Mouse (Mus musculus): ENCODE results near the gene Fyb2.
"Not testable (repeated sequence)": the region's sequence is repeated elsewhere in the genome, so short reads cannot be mapped to it uniquely, and the experiment has no call there.

Fyb2 gene

GRCm38 (mm10) chr4:105001736-105002135, 88.5 kb downstream of the Fyb2 start:
- Histone ChIP-seq H3K36me3 (ENCODE audit: insufficient read depth, low read length) (no peaks in the 10 kb centered on the region), H3K4me1 (replicated peaks; ENCODE audit: low read depth, low read length) (no peaks in the 10 kb centered on the region), H3K27me3 (ENCODE audit: insufficient read depth, low read length) (no peaks in the 10 kb centered on the region), H3K4me3 (replicated peaks; ENCODE audit: low read length) (no peak overlapping the region), H3K9me3 (ENCODE audit: low read length) (peaks cover 10% of the 10 kb centered on the region)
- TF ChIP-seq POU5F1 (IDR thresholded peaks at IDR 0.05; ENCODE audit: borderline replicate concordance, low read length) (no peak), CTCF (conservative IDR thresholded peaks at IDR 0.05; ENCODE audit: low read length) (no peak), NANOG (IDR thresholded peaks at IDR 0.05; ENCODE audit: borderline replicate concordance, low read length) (no peak)

GRCm38 (mm10) chr4:105004135-105004534, 90.9 kb downstream of the Fyb2 start:
- Histone ChIP-seq H3K27me3 (ENCODE audit: insufficient read depth, low read length) (no peaks in the 10 kb centered on the region), H3K9me3 (ENCODE audit: low read length) (peaks cover 15% of the 10 kb centered on the region), H3K4me1 (replicated peaks; ENCODE audit: low read depth, low read length) (no peaks in the 10 kb centered on the region), H3K36me3 (ENCODE audit: insufficient read depth, low read length) (no peaks in the 10 kb centered on the region), H3K4me3 (replicated peaks; ENCODE audit: low read length) (no peak overlapping the region)
- TF ChIP-seq POU5F1 (IDR thresholded peaks at IDR 0.05; ENCODE audit: borderline replicate concordance, low read length), result no peak
- no peak for TF ChIP-seq NANOG (IDR thresholded peaks at IDR 0.05; ENCODE audit: borderline replicate concordance, low read length)
- TF ChIP-seq CTCF (conservative IDR thresholded peaks at IDR 0.05; ENCODE audit: low read length), result no peak

- peaks cover 15% of the 10 kb centered on the region for H3K9me3 ChIP-seq (ENCODE audit: low read length)
- not testable (repeated sequence) for H3K27me3 ChIP-seq (ENCODE audit: insufficient read depth, low read length); H3K4me3 ChIP-seq (replicated peaks; ENCODE audit: low read length); H3K4me1 ChIP-seq (replicated peaks; ENCODE audit: low read depth, low read length); H3K36me3 ChIP-seq (ENCODE audit: insufficient read depth, low read length)
- peak; percentile 62 for TF ChIP-seq CTCF (conservative IDR thresholded peaks at IDR 0.05; ENCODE audit: low read length)
Measured at GRCm38 (mm10) chr4:105004649-105005048, 91.4 kb downstream of the Fyb2 start.

- Histone ChIP-seq H3K36me3 (ENCODE audit: insufficient read depth, low read length) (no peaks in the 10 kb centered on the region), H3K9me3 (ENCODE audit: low read length) (peaks cover 15% of the 10 kb centered on the region), H3K4me1 (replicated peaks; ENCODE audit: low read depth, low read length) (no peaks in the 10 kb centered on the region), H3K4me3 (replicated peaks; ENCODE audit: low read length) (no peak overlapping the region), H3K27me3 (ENCODE audit: insufficient read depth, low read length) (no peaks in the 10 kb centered on the region)
- TF ChIP-seq NANOG (IDR thresholded peaks at IDR 0.05; ENCODE audit: borderline replicate concordance, low read length) (no peak), POU5F1 (IDR thresholded peaks at IDR 0.05; ENCODE audit: borderline replicate concordance, low read length) (no peak)
Measured at GRCm38 (mm10) chr4:105007360-105008018, 94.2 kb downstream of the Fyb2 start.

GRCm38 (mm10) chr4:105013718-105014117, 100.5 kb downstream of the Fyb2 start:
- Histone ChIP-seq H3K27me3 (ENCODE audit: insufficient read depth, low read length) (no peaks in the 10 kb centered on the region), H3K4me3 (replicated peaks; ENCODE audit: low read length) (no peak overlapping the region), H3K4me1 (replicated peaks; ENCODE audit: low read depth, low read length) (no peaks in the 10 kb centered on the region), H3K9me3 (ENCODE audit: low read length) (peaks cover under 1% of the 10 kb centered on the region; the same call in 1 of the 2 replicates), H3K36me3 (ENCODE audit: insufficient read depth, low read length) (no peaks in the 10 kb centered on the region)
- TF ChIP-seq NANOG (IDR thresholded peaks at IDR 0.05; ENCODE audit: borderline replicate concordance, low read length) (no peak), POU5F1 (IDR thresholded peaks at IDR 0.05; ENCODE audit: borderline replicate concordance, low read length) (no peak), CTCF (conservative IDR thresholded peaks at IDR 0.05; ENCODE audit: low read length) (no peak)

GRCm38 (mm10) chr4:105015496-105015895, 102.2 kb downstream of the Fyb2 start:
- no peaks in the 10 kb centered on the region for H3K36me3 ChIP-seq (ENCODE audit: insufficient read depth, low read length)
- no peaks in the 10 kb centered on the region for H3K27me3 ChIP-seq (ENCODE audit: insufficient read depth, low read length)
- no peaks in the 10 kb centered on the region for H3K4me1 ChIP-seq (replicated peaks; ENCODE audit: low read depth, low read length)
- no peak for TF ChIP-seq NANOG (IDR thresholded peaks at IDR 0.05; ENCODE audit: borderline replicate concordance, low read length)
- TF ChIP-seq CTCF (conservative IDR thresholded peaks at IDR 0.05; ENCODE audit: low read length), result no peak
- TF ChIP-seq POU5F1 (IDR thresholded peaks at IDR 0.05; ENCODE audit: borderline replicate concordance, low read length), result no peak
- no peak overlapping the region for H3K4me3 ChIP-seq (replicated peaks; ENCODE audit: low read length)
- H3K9me3 ChIP-seq (ENCODE audit: low read length), result no peaks in the 10 kb centered on the region

- Histone ChIP-seq H3K4me3 (replicated peaks; ENCODE audit: low read length) (no peak overlapping the region), H3K4me1 (replicated peaks; ENCODE audit: low read depth, low read length) (no peaks in the 10 kb centered on the region), H3K27me3 (ENCODE audit: insufficient read depth, low read length) (no peaks in the 10 kb centered on the region), H3K9me3 (ENCODE audit: low read length) (no peaks in the 10 kb centered on the region), H3K36me3 (ENCODE audit: insufficient read depth, low read length) (no peaks in the 10 kb centered on the region)
- TF ChIP-seq POU5F1 (IDR thresholded peaks at IDR 0.05; ENCODE audit: borderline replicate concordance, low read length) (no peak), NANOG (IDR thresholded peaks at IDR 0.05; ENCODE audit: borderline replicate concordance, low read length) (no peak), CTCF (conservative IDR thresholded peaks at IDR 0.05; ENCODE audit: low read length) (no peak)
Measured at GRCm38 (mm10) chr4:105016006-105016613, 102.9 kb downstream of the Fyb2 start.

- no peak for TF ChIP-seq CTCF (conservative IDR thresholded peaks at IDR 0.05; ENCODE audit: low read length)
- TF ChIP-seq POU5F1 (IDR thresholded peaks at IDR 0.05; ENCODE audit: borderline replicate concordance, low read length), result no peak
- no peak for TF ChIP-seq NANOG (IDR thresholded peaks at IDR 0.05; ENCODE audit: borderline replicate concordance, low read length)
- Histone ChIP-seq H3K4me3 (replicated peaks; ENCODE audit: low read length) (no peak overlapping the region), H3K9me3 (ENCODE audit: low read length) (no peaks in the 10 kb centered on the region), H3K36me3 (ENCODE audit: insufficient read depth, low read length) (no peaks in the 10 kb centered on the region), H3K4me1 (replicated peaks; ENCODE audit: low read depth, low read length) (no peaks in the 10 kb centered on the region), H3K27me3 (ENCODE audit: insufficient read depth, low read length) (no peaks in the 10 kb centered on the region)
Measured at GRCm38 (mm10) chr4:105027278-105027677, 114.0 kb downstream of the Fyb2 start.

GRCm38 (mm10) chr4:105031104-105031503, 117.8 kb downstream of the Fyb2 start:
- no peaks in the 10 kb centered on the region for H3K4me1 ChIP-seq (replicated peaks; ENCODE audit: low read depth, low read length)
- H3K9me3 ChIP-seq (ENCODE audit: low read length), result no peaks in the 10 kb centered on the region
- H3K27me3 ChIP-seq (ENCODE audit: insufficient read depth, low read length), result no peaks in the 10 kb centered on the region
- TF ChIP-seq POU5F1 (IDR thresholded peaks at IDR 0.05; ENCODE audit: borderline replicate concordance, low read length) (no peak), NANOG (IDR thresholded peaks at IDR 0.05; ENCODE audit: borderline replicate concordance, low read length) (no peak), CTCF (conservative IDR thresholded peaks at IDR 0.05; ENCODE audit: low read length) (no peak)
- no peaks in the 10 kb centered on the region for H3K36me3 ChIP-seq (ENCODE audit: insufficient read depth, low read length)
- no peak overlapping the region for H3K4me3 ChIP-seq (replicated peaks; ENCODE audit: low read length)

Measured in E14TG2a.4 (cell line).